Mouse (Mus musculus): ENCODE data around the gene Elmo1. TPM values are rescaled to one million over a fixed set of nuclear protein-coding genes. Genes with fewer than 3 reads are reported as not detected.

Gene Elmo1
- polyA plus RNA-seq, 1 experiment from 2014 or later, result 11.9 TPM

- WGBS, result 39% methylated on average over 3 of the region's 3 CpGs
- Histone ChIP-seq H3K4me2 (ENCODE audit: low read depth, low read length) (no peak overlapping the region), H3K27ac (ENCODE audit: low read length) (no peak overlapping the region), H3K9ac (ENCODE audit: low read length) (no peak overlapping the region), H3K9me3 (replicated peaks; ENCODE audit: control insufficient read depth, low read length) (no peaks in the 10 kb centered on the region), H3K27me3 (ENCODE audit: control insufficient read depth, insufficient read depth, low read length) (no peaks in the 10 kb centered on the region), H3K4me1 (ENCODE audit: control insufficient read depth, insufficient read depth, low read length) (no peaks in the 10 kb centered on the region), H3K4me3 (replicated peaks; ENCODE audit: low read length) (no peak overlapping the region), H3K36me3 (ENCODE audit: control insufficient read depth, insufficient read depth, low read length) (no peaks in the 10 kb centered on the region)
- no peak for ATAC-seq (ENCODE audit: insufficient read depth, low FRiP score)
Measured at GRCm38 (mm10) chr13:20271799-20272198, 181.4 kb downstream of the Elmo1 start.

- H3K27ac ChIP-seq (ENCODE audit: low read length), result no peak overlapping the region
- no peak overlapping the region for H3K4me3 ChIP-seq (replicated peaks; ENCODE audit: low read length)
- no peak for ATAC-seq (ENCODE audit: insufficient read depth, low FRiP score)
- no peak overlapping the region for H3K9ac ChIP-seq (ENCODE audit: low read length)
- H3K4me2 ChIP-seq (ENCODE audit: low read depth, low read length), result no peak overlapping the region
- WGBS, result 52% methylated on average over 6 of the region's 6 CpGs
- no peaks in the 10 kb centered on the region for H3K36me3 ChIP-seq (ENCODE audit: control insufficient read depth, insufficient read depth, low read length)
- H3K4me1 ChIP-seq (ENCODE audit: control insufficient read depth, insufficient read depth, low read length), result no peaks in the 10 kb centered on the region
- no peaks in the 10 kb centered on the region for H3K27me3 ChIP-seq (ENCODE audit: control insufficient read depth, insufficient read depth, low read length)
- no peaks in the 10 kb centered on the region for H3K9me3 ChIP-seq (replicated peaks; ENCODE audit: control insufficient read depth, low read length)
Measured at GRCm38 (mm10) chr13:20272562-20272961, 182.2 kb downstream of the Elmo1 start.

GRCm38 (mm10) chr13:20279889-20280288, 189.5 kb downstream of the Elmo1 start:
- H3K27me3 ChIP-seq (ENCODE audit: control insufficient read depth, insufficient read depth, low read length), result no peaks in the 10 kb centered on the region
- WGBS, result 61% methylated on average over 2 of the region's 2 CpGs
- no peak for ATAC-seq (ENCODE audit: insufficient read depth, low FRiP score)

GRCm38 (mm10) chr13:20283891-20284290, 193.5 kb downstream of the Elmo1 start:
- Histone ChIP-seq H3K9me3 (replicated peaks; ENCODE audit: control insufficient read depth, low read length) (no peaks in the 10 kb centered on the region), H3K9ac (ENCODE audit: low read length) (no peak overlapping the region), H3K27ac (ENCODE audit: low read length) (no peak overlapping the region), H3K36me3 (ENCODE audit: control insufficient read depth, insufficient read depth, low read length) (no peaks in the 10 kb centered on the region), H3K27me3 (ENCODE audit: control insufficient read depth, insufficient read depth, low read length) (no peaks in the 10 kb centered on the region), H3K4me1 (ENCODE audit: control insufficient read depth, insufficient read depth, low read length) (no peaks in the 10 kb centered on the region), H3K4me3 (replicated peaks; ENCODE audit: low read length) (no peak overlapping the region), H3K4me2 (ENCODE audit: low read depth, low read length) (no peak overlapping the region)
- 66% methylated on average over 7 of the region's 7 CpGs for WGBS
- no peak for ATAC-seq (ENCODE audit: insufficient read depth, low FRiP score)

More at GRCm38 (mm10) chr13:20279889-20280288, 189.5 kb downstream of the Elmo1 start:
- no peak overlapping the region for H3K4me3 ChIP-seq (replicated peaks; ENCODE audit: low read length)
- no peaks in the 10 kb centered on the region for H3K9me3 ChIP-seq (replicated peaks; ENCODE audit: control insufficient read depth, low read length)
- H3K4me1 ChIP-seq (ENCODE audit: control insufficient read depth, insufficient read depth, low read length), result no peaks in the 10 kb centered on the region
- H3K4me2 ChIP-seq (ENCODE audit: low read depth, low read length), result no peak overlapping the region
- no peak overlapping the region for H3K9ac ChIP-seq (ENCODE audit: low read length)
- H3K36me3 ChIP-seq (ENCODE audit: control insufficient read depth, insufficient read depth, low read length), result no peaks in the 10 kb centered on the region
- H3K27ac ChIP-seq (ENCODE audit: low read length), result 0 out of 2 replicates have a peak overlapping the region, but pooled peaks have one; percentile 34

DNA sequence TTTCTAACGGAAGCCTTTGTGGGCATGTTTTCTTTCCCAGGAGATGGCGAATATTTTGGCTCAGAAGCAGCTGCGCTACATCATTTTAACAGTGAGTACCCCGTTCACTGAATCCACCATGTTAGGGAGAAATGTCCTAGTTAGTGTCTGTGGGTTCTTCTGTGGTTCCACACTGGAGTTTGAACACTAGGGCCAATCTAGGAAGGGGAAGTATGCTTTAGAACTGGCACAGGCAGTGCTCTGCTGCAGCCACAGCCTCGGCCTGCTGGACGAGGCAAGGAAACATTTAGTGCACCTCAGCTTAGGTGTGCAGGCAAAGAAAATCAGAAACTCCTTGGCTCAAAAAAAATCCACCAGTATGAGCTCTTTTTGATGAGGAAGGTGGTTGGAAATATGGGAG, 196.3 kb downstream of the Elmo1 start:
- no peak for ATAC-seq (ENCODE audit: insufficient read depth, low FRiP score)
- Histone ChIP-seq H3K4me3 (replicated peaks; ENCODE audit: low read length) (no peak overlapping the region), H3K36me3 (ENCODE audit: control insufficient read depth, insufficient read depth, low read length) (no peaks in the 10 kb centered on the region), H3K4me2 (ENCODE audit: low read depth, low read length) (no peak overlapping the region), H3K27ac (ENCODE audit: low read length) (no peak overlapping the region), H3K9ac (ENCODE audit: low read length) (no peak overlapping the region), H3K9me3 (replicated peaks; ENCODE audit: control insufficient read depth, low read length) (no peaks in the 10 kb centered on the region), H3K4me1 (ENCODE audit: control insufficient read depth, insufficient read depth, low read length) (peaks cover 4% of the 10 kb centered on the region; the same call in 1 of the 2 replicates), H3K27me3 (ENCODE audit: control insufficient read depth, insufficient read depth, low read length) (no peaks in the 10 kb centered on the region)
- WGBS, result 77% methylated on average over 6 of the region's 6 CpGs

- no peak overlapping the region for H3K4me3 ChIP-seq (replicated peaks; ENCODE audit: low read length)
- 0 out of 2 replicates have a peak overlapping the region, but pooled peaks have one; percentile 19 for H3K27ac ChIP-seq (ENCODE audit: low read length)
- 30% methylated on average over 7 of the region's 7 CpGs for WGBS
- H3K9me3 ChIP-seq (replicated peaks; ENCODE audit: control insufficient read depth, low read length), result no peaks in the 10 kb centered on the region
- H3K36me3 ChIP-seq (ENCODE audit: control insufficient read depth, insufficient read depth, low read length), result no peaks in the 10 kb centered on the region
- H3K27me3 ChIP-seq (ENCODE audit: control insufficient read depth, insufficient read depth, low read length), result no peaks in the 10 kb centered on the region
- peak; percentile 64; the same call in 1 of the 2 replicates for ATAC-seq (ENCODE audit: insufficient read depth, low FRiP score)
- no peak overlapping the region for H3K9ac ChIP-seq (ENCODE audit: low read length)
- no peak overlapping the region for H3K4me2 ChIP-seq (ENCODE audit: low read depth, low read length)
- peaks cover 7% of the 10 kb centered on the region; the same call in 1 of the 2 replicates for H3K4me1 ChIP-seq (ENCODE audit: control insufficient read depth, insufficient read depth, low read length)
Measured at GRCm38 (mm10) chr13:20288393-20288792, 198.0 kb downstream of the Elmo1 start.

- no peak overlapping the region for H3K4me2 ChIP-seq (ENCODE audit: low read depth, low read length)
- peak overlapping the region; percentile 76 for H3K27ac ChIP-seq (ENCODE audit: low read length)
- H3K27me3 ChIP-seq (ENCODE audit: control insufficient read depth, insufficient read depth, low read length), result no peaks in the 10 kb centered on the region
- no peak overlapping the region for H3K4me3 ChIP-seq (replicated peaks; ENCODE audit: low read length)
- peak; percentile 68; the same call in 1 of the 2 replicates for ATAC-seq (ENCODE audit: insufficient read depth, low FRiP score)
- H3K9ac ChIP-seq (ENCODE audit: low read length), result no peak overlapping the region
- H3K36me3 ChIP-seq (ENCODE audit: control insufficient read depth, insufficient read depth, low read length), result no peaks in the 10 kb centered on the region
- H3K4me1 ChIP-seq (ENCODE audit: control insufficient read depth, insufficient read depth, low read length), result peaks cover 7% of the 10 kb centered on the region; the same call in 1 of the 2 replicates
- H3K9me3 ChIP-seq (replicated peaks; ENCODE audit: control insufficient read depth, low read length), result no peaks in the 10 kb centered on the region
- 65% methylated on average over 10 of the region's 10 CpGs for WGBS
Measured at GRCm38 (mm10) chr13:20290412-20290811, 200.0 kb downstream of the Elmo1 start.

DNA sequence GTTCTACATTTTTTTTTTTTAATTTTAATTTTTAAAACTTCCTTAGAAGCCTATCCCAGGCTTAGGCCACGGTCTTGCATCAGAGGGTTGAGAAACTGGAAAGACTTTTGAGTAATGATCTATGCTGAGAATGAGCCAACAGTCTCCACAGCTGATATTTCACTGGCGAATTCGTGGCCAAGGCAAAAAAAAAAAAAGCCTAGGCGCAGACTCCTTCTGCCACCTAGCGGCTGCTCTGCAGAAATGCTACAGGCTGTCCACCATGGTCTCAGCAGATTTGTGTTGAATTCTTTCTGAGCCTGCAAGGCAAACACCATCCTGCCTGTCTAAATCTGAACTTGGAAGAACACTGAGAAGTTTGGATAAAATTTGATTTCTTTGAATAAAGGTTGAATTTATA, 202.0 kb downstream of the Elmo1 start:
- Histone ChIP-seq H3K36me3 (ENCODE audit: control insufficient read depth, insufficient read depth, low read length) (no peaks in the 10 kb centered on the region), H3K4me3 (replicated peaks; ENCODE audit: low read length) (no peak overlapping the region), H3K9me3 (replicated peaks; ENCODE audit: control insufficient read depth, low read length) (no peaks in the 10 kb centered on the region), H3K4me2 (ENCODE audit: low read depth, low read length) (no peak overlapping the region), H3K27me3 (ENCODE audit: control insufficient read depth, insufficient read depth, low read length) (no peaks in the 10 kb centered on the region), H3K4me1 (ENCODE audit: control insufficient read depth, insufficient read depth, low read length) (peaks cover 7% of the 10 kb centered on the region; the same call in 1 of the 2 replicates), H3K9ac (ENCODE audit: low read length) (no peak overlapping the region), H3K27ac (ENCODE audit: low read length) (no peak overlapping the region)
- ATAC-seq (ENCODE audit: insufficient read depth, low FRiP score), result peak; percentile 44; the same call in 1 of the 2 replicates
- WGBS, result 1% methylated on average over 5 of the region's 5 CpGs

GRCm38 (mm10) chr13:20295278-20295970, 205.0 kb downstream of the Elmo1 start:
- WGBS, result 74% methylated on average over 16 of the region's 16 CpGs
- H3K27me3 ChIP-seq (ENCODE audit: control insufficient read depth, insufficient read depth, low read length), result no peaks in the 10 kb centered on the region
- H3K4me2 ChIP-seq (ENCODE audit: low read depth, low read length), result no peak overlapping the region
- H3K4me3 ChIP-seq (replicated peaks; ENCODE audit: low read length), result no peak overlapping the region
- no peaks in the 10 kb centered on the region for H3K9me3 ChIP-seq (replicated peaks; ENCODE audit: control insufficient read depth, low read length)
- ATAC-seq (ENCODE audit: insufficient read depth, low FRiP score), result no peak
- no peaks in the 10 kb centered on the region for H3K36me3 ChIP-seq (ENCODE audit: control insufficient read depth, insufficient read depth, low read length)
- H3K9ac ChIP-seq (ENCODE audit: low read length), result no peak overlapping the region
- no peak overlapping the region for H3K27ac ChIP-seq (ENCODE audit: low read length)
- peaks cover 3% of the 10 kb centered on the region; the same call in 1 of the 2 replicates for H3K4me1 ChIP-seq (ENCODE audit: control insufficient read depth, insufficient read depth, low read length)
